Mouse (Mus musculus): Measurements from ENCODE around the gene Ssc4d. TPM values are rescaled to one million over a fixed set of nuclear protein-coding genes. Genes with fewer than 3 reads are reported as not detected.

Gene Ssc4d
- polyA plus RNA-seq, 1 experiment from 2014 or later: 0.45 TPM

GRCm38 (mm10) chr5:135984546-135985044 lies 10.3 kb upstream of the Ssc4d start:
- Histone ChIP-seq H3K36me3 (ENCODE audit: control insufficient read depth, insufficient read depth) (no peaks in the 10 kb centered on the region), H3K27ac (ENCODE audit: low read length) (no peak overlapping the region), H3K9ac (ENCODE audit: low read length) (no peak overlapping the region), H3K4me3 (ENCODE audit: low read length) (no peak overlapping the region), H3K27me3 (ENCODE audit: control insufficient read depth, insufficient read depth, low read length) (no peaks in the 10 kb centered on the region), H3K9me3 (replicated peaks; ENCODE audit: control insufficient read depth, low read length) (no peaks in the 10 kb centered on the region), H3K4me1 (ENCODE audit: control insufficient read depth, insufficient read depth, low read length) (no peaks in the 10 kb centered on the region), H3K4me2 (ENCODE audit: low read depth, low read length) (no peak overlapping the region)
- no peak for ATAC-seq (replicated peaks; ENCODE audit: extremely low read depth, insufficient read depth, low FRiP score)
- 63% methylated on average over 6 of the region's 6 CpGs for WGBS

GRCm38 (mm10) chr5:135982398-135982797 lies 8.1 kb upstream of the Ssc4d start:
- Histone ChIP-seq H3K27me3 (ENCODE audit: control insufficient read depth, insufficient read depth, low read length) (no peaks in the 10 kb centered on the region), H3K36me3 (ENCODE audit: control insufficient read depth, insufficient read depth) (no peaks in the 10 kb centered on the region), H3K4me1 (ENCODE audit: control insufficient read depth, insufficient read depth, low read length) (no peaks in the 10 kb centered on the region), H3K9me3 (replicated peaks; ENCODE audit: control insufficient read depth, low read length) (no peaks in the 10 kb centered on the region), H3K4me3 (ENCODE audit: low read length) (no peak overlapping the region), H3K4me2 (ENCODE audit: low read depth, low read length) (no peak overlapping the region), H3K27ac (ENCODE audit: low read length) (no peak overlapping the region), H3K9ac (ENCODE audit: low read length) (no peak overlapping the region)
- 0 out of 2 replicates have a peak, but pooled peaks have one; percentile 23 for ATAC-seq (replicated peaks; ENCODE audit: extremely low read depth, insufficient read depth, low FRiP score)
- 30% methylated on average over 6 of the region's 6 CpGs for WGBS

- 61% methylated on average over 8 of the region's 8 CpGs for WGBS
- Histone ChIP-seq H3K9ac (ENCODE audit: low read length) (no peak within 1 kb of the TSS), H3K36me3 (ENCODE audit: control insufficient read depth, insufficient read depth) (no peaks in the 10 kb centered on the region), H3K27ac (ENCODE audit: low read length) (no peak within 1 kb of the TSS), H3K27me3 (ENCODE audit: control insufficient read depth, insufficient read depth, low read length) (no peaks in the 10 kb centered on the region), H3K4me1 (ENCODE audit: control insufficient read depth, insufficient read depth, low read length) (no peaks in the 10 kb centered on the region), H3K4me3 (ENCODE audit: low read length) (no peak within 1 kb of the TSS), H3K9me3 (replicated peaks; ENCODE audit: control insufficient read depth, low read length) (no peaks in the 10 kb centered on the region), H3K4me2 (ENCODE audit: low read depth, low read length) (no peak within 1 kb of the TSS)
- no peak for ATAC-seq (replicated peaks; ENCODE audit: extremely low read depth, insufficient read depth, low FRiP score)
Observed at GRCm38 (mm10) chr5:135979904-135980303, 5.6 kb upstream of the Ssc4d start, which contains the start of gene Zp3. Gene Zp3 (plus strand): TSS chr5:135980099.

- Histone ChIP-seq H3K4me1 (ENCODE audit: control insufficient read depth, insufficient read depth, low read length) (no peaks in the 10 kb centered on the region), H3K4me3 (ENCODE audit: low read length) (no peak overlapping the region)
Observed at GRCm38 (mm10) chr5:135979381-135979780, 5.0 kb upstream of the Ssc4d start.

GRCm38 (mm10) chr5:135975893-135976668 lies 1.8 kb upstream of the Ssc4d start:
- H3K4me1 ChIP-seq (ENCODE audit: control insufficient read depth, insufficient read depth, low read length): no peaks in the 10 kb centered on the region
- H3K9me3 ChIP-seq (replicated peaks; ENCODE audit: control insufficient read depth, low read length): no peaks in the 10 kb centered on the region
- ATAC-seq (replicated peaks; ENCODE audit: extremely low read depth, insufficient read depth, low FRiP score): no peak
- H3K9ac ChIP-seq (ENCODE audit: low read length): no peak overlapping the region
- H3K4me2 ChIP-seq (ENCODE audit: low read depth, low read length): no peak overlapping the region
- H3K4me3 ChIP-seq (ENCODE audit: low read length): no peak overlapping the region
- H3K27me3 ChIP-seq (ENCODE audit: control insufficient read depth, insufficient read depth, low read length): no peaks in the 10 kb centered on the region
- H3K36me3 ChIP-seq (ENCODE audit: control insufficient read depth, insufficient read depth): no peaks in the 10 kb centered on the region
- H3K27ac ChIP-seq (ENCODE audit: low read length): no peak overlapping the region
- 91% methylated on average over 8 of the region's 8 CpGs for WGBS

More at GRCm38 (mm10) chr5:135979381-135979780, 5.0 kb upstream of the Ssc4d start:
- Histone ChIP-seq H3K4me2 (ENCODE audit: low read depth, low read length) (no peak overlapping the region), H3K27me3 (ENCODE audit: control insufficient read depth, insufficient read depth, low read length) (no peaks in the 10 kb centered on the region), H3K9me3 (replicated peaks; ENCODE audit: control insufficient read depth, low read length) (no peaks in the 10 kb centered on the region), H3K9ac (ENCODE audit: low read length) (no peak overlapping the region), H3K27ac (ENCODE audit: low read length) (no peak overlapping the region), H3K36me3 (ENCODE audit: control insufficient read depth, insufficient read depth) (no peaks in the 10 kb centered on the region)
- WGBS: 81% methylated on average over 5 of the region's 5 CpGs
- no peak for ATAC-seq (replicated peaks; ENCODE audit: extremely low read depth, insufficient read depth, low FRiP score)

- 78% methylated on average over 7 of the region's 7 CpGs for WGBS
- Histone ChIP-seq H3K4me1 (ENCODE audit: control insufficient read depth, insufficient read depth, low read length) (no peaks in the 10 kb centered on the region), H3K27me3 (ENCODE audit: control insufficient read depth, insufficient read depth, low read length) (no peaks in the 10 kb centered on the region), H3K9ac (ENCODE audit: low read length) (no peak overlapping the region), H3K4me3 (ENCODE audit: low read length) (no peak overlapping the region), H3K27ac (ENCODE audit: low read length) (no peak overlapping the region), H3K4me2 (ENCODE audit: low read depth, low read length) (no peak overlapping the region), H3K36me3 (ENCODE audit: control insufficient read depth, insufficient read depth) (no peaks in the 10 kb centered on the region), H3K9me3 (replicated peaks; ENCODE audit: control insufficient read depth, low read length) (no peaks in the 10 kb centered on the region)
- no peak for ATAC-seq (replicated peaks; ENCODE audit: extremely low read depth, insufficient read depth, low FRiP score)
Observed at GRCm38 (mm10) chr5:135971876-135972275, 2.5 kb downstream of the Ssc4d start.

- Histone ChIP-seq H3K9me3 (replicated peaks; ENCODE audit: control insufficient read depth, low read length) (no peaks in the 10 kb centered on the region), H3K4me1 (ENCODE audit: control insufficient read depth, insufficient read depth, low read length) (peaks cover 4% of the 10 kb centered on the region), H3K4me2 (ENCODE audit: low read depth, low read length) (no peak overlapping the region), H3K27me3 (ENCODE audit: control insufficient read depth, insufficient read depth, low read length) (no peaks in the 10 kb centered on the region), H3K9ac (ENCODE audit: low read length) (no peak overlapping the region), H3K36me3 (ENCODE audit: control insufficient read depth, insufficient read depth) (no peaks in the 10 kb centered on the region), H3K4me3 (ENCODE audit: low read length) (no peak overlapping the region), H3K27ac (ENCODE audit: low read length) (no peak overlapping the region)
- 71% methylated on average over 6 of the region's 6 CpGs for WGBS
- no peak for ATAC-seq (replicated peaks; ENCODE audit: extremely low read depth, insufficient read depth, low FRiP score)
Observed at GRCm38 (mm10) chr5:135970247-135970646, 4.1 kb downstream of the Ssc4d start.

- Histone ChIP-seq H3K4me2 (ENCODE audit: low read depth, low read length) (no peak overlapping the region), H3K9ac (ENCODE audit: low read length) (no peak overlapping the region), H3K27me3 (ENCODE audit: control insufficient read depth, insufficient read depth, low read length) (no peaks in the 10 kb centered on the region), H3K4me3 (ENCODE audit: low read length) (no peak overlapping the region), H3K9me3 (replicated peaks; ENCODE audit: control insufficient read depth, low read length) (no peaks in the 10 kb centered on the region), H3K27ac (ENCODE audit: low read length) (no peak overlapping the region), H3K4me1 (ENCODE audit: control insufficient read depth, insufficient read depth, low read length) (peaks cover 4% of the 10 kb centered on the region), H3K36me3 (ENCODE audit: control insufficient read depth, insufficient read depth) (no peaks in the 10 kb centered on the region)
- WGBS: 56% methylated on average over 1 of the region's 1 CpGs
- no peak for ATAC-seq (replicated peaks; ENCODE audit: extremely low read depth, insufficient read depth, low FRiP score)
Observed at GRCm38 (mm10) chr5:135968781-135969180, 5.5 kb downstream of the Ssc4d start.

GRCm38 (mm10) chr5:135966866-135967265 lies 7.5 kb downstream of the Ssc4d start:
- Histone ChIP-seq H3K4me3 (ENCODE audit: low read length) (no peak overlapping the region), H3K27me3 (ENCODE audit: control insufficient read depth, insufficient read depth, low read length) (no peaks in the 10 kb centered on the region), H3K36me3 (ENCODE audit: control insufficient read depth, insufficient read depth) (no peaks in the 10 kb centered on the region), H3K4me2 (ENCODE audit: low read depth, low read length) (no peak overlapping the region), H3K4me1 (ENCODE audit: control insufficient read depth, insufficient read depth, low read length) (peaks cover 6% of the 10 kb centered on the region), H3K9ac (ENCODE audit: low read length) (no peak overlapping the region), H3K27ac (ENCODE audit: low read length) (no peak overlapping the region), H3K9me3 (replicated peaks; ENCODE audit: control insufficient read depth, low read length) (no peaks in the 10 kb centered on the region)
- ATAC-seq (replicated peaks; ENCODE audit: extremely low read depth, insufficient read depth, low FRiP score): no peak
- 60% methylated on average over 9 of the region's 9 CpGs for whole genome bisulfite sequencing

Data from heart, embryonic 16.5 days (tissue).